Mouse (Mus musculus): ENCODE measurements around the gene Gm20532.

- TF ChIP-seq RAD21 (IDR thresholded peaks at IDR 0.05; ENCODE audit: low read depth, low read length): no peak
- no peak for TF ChIP-seq ZC3H11A (IDR thresholded peaks at IDR 0.05; ENCODE audit: low read depth, low read length)
- TF ChIP-seq TAL1 (IDR thresholded peaks at IDR 0.05; ENCODE audit: low read length): no peak
- no peak for TF ChIP-seq CTCF (IDR thresholded peaks at IDR 0.05 in 2 of 3, conservative IDR thresholded peaks at IDR 0.05 in 1 of 3; ENCODE audit: control insufficient read depth in 1 of 3, insufficient read depth in 1 of 3, low read depth in 2 of 3, low read length in 3 of 3, poor library complexity in 1 of 3, severe bottlenecking in 1 of 3)
- no peak for TF ChIP-seq MAZ (IDR thresholded peaks at IDR 0.05; ENCODE audit: low read depth, low read length)
These were observed 31.4 kb upstream of the Gm20532 start for GRCm38 (mm10) chr2:26555076-26555475.
